Mouse (Mus musculus) spleen, postnatal 0 days (tissue): ENCODE data around the gene Gm11555. TPM values are rescaled to one million over a fixed set of nuclear protein-coding genes. Genes with fewer than 3 reads are reported as not detected.

Experiments used
- polyA plus RNA-seq: library from polyadenylated mRNA; unstranded; fragments of >200 nt; fragmentation: Nextera tagmentation; extraction: Ambion mirVana; gene quantifications from 2 replicates; pipeline ENCODE4 v1.2.1, GENCODE M21; 2015

Gene Gm11555
- not detected in 2 replicates for polyA plus RNA-seq

DNA sequence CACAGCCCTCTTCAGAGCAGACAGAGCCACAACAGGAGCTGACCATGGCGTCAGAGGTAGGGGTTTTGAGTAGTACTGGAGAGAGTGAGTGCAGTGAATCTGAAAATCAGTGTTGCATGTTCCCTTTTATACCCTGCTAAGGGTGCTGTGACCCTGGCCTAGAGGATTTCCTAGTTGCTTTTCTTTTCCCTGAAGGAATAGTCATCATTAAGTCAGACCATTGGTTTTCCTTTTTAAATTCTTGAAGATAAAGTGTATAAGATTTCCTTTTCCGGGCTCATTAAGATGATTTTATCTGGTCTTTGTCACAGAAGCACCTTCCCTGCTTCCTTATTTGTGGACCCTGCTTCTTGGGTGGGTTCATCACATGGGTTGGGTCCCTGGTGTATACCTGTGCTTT, at the start of gene Gm11555:
Gm11555 (minus strand) TSS at position 101 of the 400 bp plus-strand sequence.

DNA sequence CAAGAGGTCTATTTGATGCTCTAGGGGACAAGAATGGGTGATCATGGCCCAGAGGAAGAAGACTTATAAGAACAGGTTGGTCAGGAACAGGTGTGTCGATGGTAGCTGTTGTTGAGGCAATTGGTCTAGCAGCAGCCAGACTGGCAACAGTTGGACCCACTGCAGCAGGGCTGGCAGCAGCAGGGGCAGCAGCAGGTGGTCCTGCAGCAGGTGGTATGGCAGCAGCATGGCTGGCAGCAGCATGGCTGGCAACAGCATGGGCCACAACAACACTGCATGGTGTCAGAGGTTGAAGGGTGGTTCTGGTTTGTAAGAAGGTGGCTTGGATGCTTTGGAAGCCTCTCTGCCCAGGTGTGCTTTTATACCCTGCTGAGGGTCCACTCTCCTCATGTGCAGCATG, 40.4 kb upstream of the Gm11555 start, which contains the start of gene Gm14190:
Gm14190 (minus strand) TSS at position 278 of the 400 bp plus-strand sequence.

GRCm38 (mm10) chr11:99665860-99666259, 15.8 kb upstream of the Gm11555 start, which contains the start of gene Krtap4-6:
Krtap4-6 (minus strand) TSS chr11:99665960.

DNA sequence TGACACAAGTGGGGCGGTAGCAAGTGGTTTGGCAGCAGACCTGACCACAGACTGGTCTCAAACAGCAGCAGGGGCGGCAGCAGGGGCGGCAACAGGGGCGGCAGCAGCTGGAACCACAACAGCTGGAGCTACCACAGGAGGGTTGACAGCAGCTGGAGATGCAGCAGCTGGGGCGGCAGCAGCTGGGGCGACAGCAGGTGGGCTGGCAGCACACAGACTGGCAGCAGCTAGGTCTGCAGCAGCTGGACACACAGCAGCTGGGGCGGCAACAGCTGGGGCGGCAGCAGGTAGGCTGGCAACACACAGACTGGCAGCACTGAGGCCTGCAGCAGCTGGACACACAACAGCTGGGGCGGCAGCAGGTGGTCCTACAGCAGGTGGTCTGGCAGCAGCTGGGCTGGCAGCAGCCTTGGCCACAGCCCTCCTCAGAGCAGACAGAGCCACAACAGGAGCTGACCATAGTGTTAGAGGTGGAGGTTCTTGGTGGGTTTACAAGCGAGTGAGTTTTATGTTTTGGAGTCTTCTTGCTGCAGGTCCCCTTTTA, 8.5 kb upstream of the Gm11555 start, which contains the start of gene Gm11563:
Gm11563 (minus strand) TSS at position 494 of the 544 bp plus-strand sequence.

DNA sequence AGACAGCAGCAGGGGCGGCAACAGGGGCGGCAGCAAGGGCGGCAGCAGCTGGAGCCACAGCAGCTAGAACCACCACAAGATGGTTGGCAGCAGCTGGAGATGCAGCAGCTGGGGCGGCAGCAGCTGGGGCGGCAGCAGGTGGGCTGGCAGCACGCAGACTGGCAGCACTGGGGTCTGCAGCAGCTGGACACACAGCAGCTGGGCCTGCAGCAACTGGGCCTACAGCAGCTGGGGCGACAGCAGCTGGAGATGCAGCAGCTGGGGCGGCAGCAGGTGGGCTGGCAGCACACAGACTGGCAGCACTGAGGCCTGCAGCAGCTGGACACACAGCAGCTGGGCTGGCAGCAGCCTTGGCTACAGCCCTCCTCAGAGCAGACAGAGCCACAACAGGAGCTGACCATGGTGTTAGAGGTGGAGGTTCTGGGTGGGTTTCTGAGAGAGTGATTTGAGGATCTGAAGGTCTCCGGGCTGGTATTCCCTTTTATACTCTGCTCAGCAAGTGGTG, 6.3 kb downstream of the Gm11555 start, which contains the start of gene Krtap4-7:
Krtap4-7 (minus strand) TSS at position 455 of the 505 bp plus-strand sequence.

GRCm38 (mm10) chr11:99634653-99635134, 15.3 kb downstream of the Gm11555 start, which contains the start of gene Krtap4-2:
Krtap4-2 (minus strand) TSS chr11:99635084.

DNA sequence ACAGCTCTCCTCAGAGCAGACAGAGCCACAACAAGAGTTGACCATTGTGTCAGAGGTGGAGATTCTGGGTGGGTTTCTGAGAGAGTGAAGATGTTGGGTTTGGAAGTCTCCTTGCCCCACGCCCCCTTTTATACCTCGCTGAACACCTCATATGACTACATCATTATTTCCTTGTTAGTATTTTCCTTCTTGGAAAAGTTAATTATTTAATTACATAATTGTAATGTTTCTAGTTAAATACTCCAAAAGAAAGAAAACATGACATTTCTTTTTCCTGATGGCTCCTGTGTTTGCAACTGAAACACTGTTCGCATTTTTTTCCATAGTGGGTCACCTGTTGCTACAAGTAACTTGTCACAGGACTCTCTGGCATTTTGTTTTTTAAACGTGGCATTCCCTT, 21.9 kb downstream of the Gm11555 start, which contains the start of gene Krtap4-1:
Krtap4-1 (minus strand) TSS at position 101 of the 400 bp plus-strand sequence.

GRCm38 (mm10) chr11:99620335-99620734, 29.7 kb downstream of the Gm11555 start, which contains the start of gene Gm11562:
Gm11562 (minus strand) TSS chr11:99620435.

GRCm38 (mm10) chr11:99614796-99615363, 35.2 kb downstream of the Gm11555 start, which contains the start of gene Krtap2-4:
Krtap2-4 (minus strand) TSS chr11:99614846.

GRCm38 (mm10) chr11:99610089-99610488, 39.9 kb downstream of the Gm11555 start, which contains the start of gene Gm11937:
Gm11937 (minus strand) TSS chr11:99610189.

DNA sequence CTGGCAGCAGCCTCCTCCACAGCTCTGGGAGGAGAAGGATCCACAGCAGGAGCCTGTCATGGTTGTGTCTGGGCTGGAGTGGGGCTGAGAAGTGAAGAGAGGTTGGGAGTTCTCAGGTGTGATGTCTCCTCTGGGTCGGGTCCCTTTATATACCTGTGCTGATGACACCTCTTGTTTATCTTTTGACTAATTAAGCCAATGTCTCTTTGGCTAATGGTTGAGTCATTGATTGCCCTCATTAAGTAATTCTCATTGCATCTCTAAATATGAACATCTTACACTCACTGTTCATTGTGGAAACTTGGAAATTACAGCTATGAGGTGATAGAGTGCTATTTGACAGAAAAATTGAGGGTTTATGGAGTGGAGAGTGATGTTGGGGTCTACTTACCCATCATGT, 46.8 kb downstream of the Gm11555 start, which contains the start of gene Gm11938:
Gm11938 (minus strand) TSS at position 101 of the 400 bp plus-strand sequence.

Other genes with a start within 250 kb of the Gm11555 start
- gene Krt12, start 228.0 kb downstream of the Gm11555 start, polyA plus RNA-seq: not detected in 2 replicates
- 0.06 and 0.22 TPM in 2 replicates for gene Krt20, start 212.1 kb downstream of the Gm11555 start, polyA plus RNA-seq
- 0.10 TPM in 1 of 2 replicates, not detected in the other for gene Krt23, start 157.1 kb downstream of the Gm11555 start, polyA plus RNA-seq
- gene Krt39, start 128.9 kb downstream of the Gm11555 start, polyA plus RNA-seq: not detected in 2 replicates
- gene Krt40, start 107.1 kb downstream of the Gm11555 start, polyA plus RNA-seq: not detected in 2 replicates
- gene Krtap3-3, start 99.4 kb downstream of the Gm11555 start, polyA plus RNA-seq: not detected in 2 replicates
- gene Krtap3-2, start 93.4 kb downstream of the Gm11555 start, polyA plus RNA-seq: not detected in 2 replicates
- not detected in 2 replicates for gene Gm11939, start 90.8 kb downstream of the Gm11555 start, polyA plus RNA-seq
- gene Krtap3-1, start 83.6 kb downstream of the Gm11555 start, polyA plus RNA-seq: not detected in 2 replicates
- not detected in 2 replicates for gene Krtap1-5, start 69.2 kb downstream of the Gm11555 start, polyA plus RNA-seq
- not detected in 2 replicates for gene Krtap1-4, start 66.6 kb downstream of the Gm11555 start, polyA plus RNA-seq
- gene Krtap1-3, start 58.9 kb downstream of the Gm11555 start, polyA plus RNA-seq: not detected in 2 replicates
- not detected in 2 replicates for gene Krtap9-3, start 52.1 kb downstream of the Gm11555 start, polyA plus RNA-seq
- gene Gm11938, start 46.9 kb downstream of the Gm11555 start, polyA plus RNA-seq: not detected in 2 replicates
- not detected in 2 replicates for gene Gm11937, start 40.0 kb downstream of the Gm11555 start, polyA plus RNA-seq
- gene Krtap2-4, start 35.4 kb downstream of the Gm11555 start, polyA plus RNA-seq: not detected in 2 replicates
- not detected in 2 replicates for gene Gm11562, start 29.8 kb downstream of the Gm11555 start, polyA plus RNA-seq
- gene Krtap4-1, start 22.0 kb downstream of the Gm11555 start, polyA plus RNA-seq: not detected in 2 replicates
- gene Krtap4-2, start 15.2 kb downstream of the Gm11555 start, polyA plus RNA-seq: not detected in 2 replicates
- not detected in 2 replicates for gene Krtap4-7, start 6.1 kb downstream of the Gm11555 start, polyA plus RNA-seq
- gene Gm11563, start 8.7 kb upstream of the Gm11555 start, polyA plus RNA-seq: not detected in 2 replicates
- not detected in 2 replicates for gene Krtap4-6, start 15.7 kb upstream of the Gm11555 start, polyA plus RNA-seq
- gene Gm14190, start 40.5 kb upstream of the Gm11555 start, polyA plus RNA-seq: not detected in 2 replicates
- gene Gm14180, start 84.1 kb upstream of the Gm11555 start, polyA plus RNA-seq: not detected in 2 replicates
- gene Gm11595, start 122.7 kb upstream of the Gm11555 start, polyA plus RNA-seq: not detected in 2 replicates
- not detected in 2 replicates for gene Krtap4-8, start 130.5 kb upstream of the Gm11555 start, polyA plus RNA-seq
- not detected in 2 replicates for gene Krtap4-9, start 135.0 kb upstream of the Gm11555 start, polyA plus RNA-seq
- gene Gm11596, start 143.2 kb upstream of the Gm11555 start, polyA plus RNA-seq: not detected in 2 replicates
- not detected in 2 replicates for gene Gm11569, start 148.7 kb upstream of the Gm11555 start, polyA plus RNA-seq
- gene Gm11554, start 154.2 kb upstream of the Gm11555 start, polyA plus RNA-seq: not detected in 2 replicates
- not detected in 2 replicates for gene Krtap4-13, start 159.7 kb upstream of the Gm11555 start, polyA plus RNA-seq
- not detected in 2 replicates for gene Gm11564, start 165.4 kb upstream of the Gm11555 start, polyA plus RNA-seq
- gene 2300003K06Rik, start 187.8 kb upstream of the Gm11555 start, polyA plus RNA-seq: not detected in 2 replicates
- not detected in 2 replicates for gene Krtap4-16, start 201.4 kb upstream of the Gm11555 start, polyA plus RNA-seq
- not detected in 2 replicates for gene Gm11568, start 207.7 kb upstream of the Gm11555 start, polyA plus RNA-seq
- not detected in 2 replicates for gene Gm11559, start 214.2 kb upstream of the Gm11555 start, polyA plus RNA-seq
- not detected in 2 replicates for gene Krtap9-1, start 223.2 kb upstream of the Gm11555 start, polyA plus RNA-seq
- not detected in 2 replicates for gene Gm11567, start 229.0 kb upstream of the Gm11555 start, polyA plus RNA-seq